Mouse (Mus musculus) retina, adult 2 months (tissue): ENCODE data around the gene Nudt21.

Source experiments
- DNase-seq: peaks from one replicate; pipeline ENCODE4 v3.0.0-alpha.2; 2012; ENCODE audit warnings: low read depth, low spot score

Gene Nudt21

DNA sequence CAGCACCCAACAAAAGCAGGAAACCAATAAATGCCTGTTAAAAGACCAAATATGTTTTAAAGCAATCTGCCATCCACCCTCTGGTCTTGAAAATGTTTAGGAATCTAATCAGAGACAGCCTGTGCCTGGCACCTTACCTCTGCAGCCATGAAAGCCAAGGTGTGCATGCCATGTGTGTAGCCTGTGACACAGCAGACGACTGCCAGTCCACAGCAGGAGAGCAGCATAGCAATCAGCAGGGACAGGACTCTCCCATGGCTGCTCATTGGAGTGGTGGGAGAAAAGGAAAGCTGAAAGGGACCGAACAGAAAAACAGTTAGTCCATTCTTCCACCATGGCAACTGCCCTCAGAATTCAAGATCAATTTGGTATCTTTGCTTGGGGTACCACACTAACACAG lies 37.9 kb downstream of the Nudt21 start:
- DNase-seq, result no peak

DNA sequence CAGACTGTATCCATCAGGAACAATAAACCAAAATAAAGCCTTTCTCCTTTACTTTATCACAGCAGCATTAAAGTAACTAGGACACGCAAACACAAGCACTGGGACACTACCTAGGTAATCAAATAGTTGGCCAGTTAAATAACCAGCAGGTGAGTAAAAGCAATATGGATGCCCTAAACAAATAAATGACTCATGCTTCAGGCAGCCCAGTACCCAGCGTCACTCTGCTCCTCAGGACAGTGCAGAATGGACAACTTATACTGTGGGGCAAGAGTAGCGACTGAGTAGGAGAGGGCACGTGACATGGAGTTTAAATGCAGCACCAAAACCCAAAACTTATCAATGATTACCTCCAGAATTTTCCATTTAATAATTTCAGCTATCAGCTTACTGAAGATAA lies 47.1 kb downstream of the Nudt21 start:
- no peak for DNase-seq

DNA sequence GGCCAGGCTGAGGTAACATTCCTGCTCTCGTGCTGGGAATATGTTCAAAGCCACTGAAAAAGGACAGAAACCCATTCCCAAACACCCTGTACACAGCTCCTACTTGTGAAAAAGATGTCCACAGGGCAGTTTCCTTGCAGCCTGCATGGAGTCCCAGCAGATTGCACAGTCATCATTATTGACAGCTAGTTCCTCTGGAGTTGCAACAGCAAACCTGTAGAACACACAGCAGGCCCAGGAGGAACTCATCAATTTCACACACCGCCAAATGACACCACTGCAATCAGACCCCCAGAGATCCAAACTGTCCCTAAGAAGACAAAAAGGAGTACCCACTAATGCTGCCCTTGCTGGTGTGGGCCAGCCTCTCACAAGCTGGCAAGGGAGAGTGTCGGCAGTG lies 52.1 kb downstream of the Nudt21 start:
- DNase-seq, result no peak

DNA sequence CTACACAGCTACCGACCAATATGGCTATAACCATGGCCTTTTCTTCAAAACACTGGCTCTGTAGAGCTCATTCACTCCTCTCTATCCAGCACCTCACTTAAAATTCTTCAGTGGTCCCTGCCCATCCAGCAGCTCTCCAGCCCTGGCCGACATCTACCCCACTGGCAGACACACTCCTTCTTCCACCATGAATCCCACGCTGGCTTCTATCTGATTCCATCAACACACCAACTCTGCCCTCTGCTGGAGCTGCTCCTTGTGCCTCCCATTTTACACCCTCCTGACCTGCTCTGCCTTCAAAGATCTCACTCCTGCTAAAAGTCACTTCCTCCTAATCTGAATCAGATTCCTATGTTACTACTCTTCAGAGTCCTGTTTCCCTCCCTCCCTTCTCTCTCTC lies 53.0 kb downstream of the Nudt21 start:
- no peak for DNase-seq

DNA sequence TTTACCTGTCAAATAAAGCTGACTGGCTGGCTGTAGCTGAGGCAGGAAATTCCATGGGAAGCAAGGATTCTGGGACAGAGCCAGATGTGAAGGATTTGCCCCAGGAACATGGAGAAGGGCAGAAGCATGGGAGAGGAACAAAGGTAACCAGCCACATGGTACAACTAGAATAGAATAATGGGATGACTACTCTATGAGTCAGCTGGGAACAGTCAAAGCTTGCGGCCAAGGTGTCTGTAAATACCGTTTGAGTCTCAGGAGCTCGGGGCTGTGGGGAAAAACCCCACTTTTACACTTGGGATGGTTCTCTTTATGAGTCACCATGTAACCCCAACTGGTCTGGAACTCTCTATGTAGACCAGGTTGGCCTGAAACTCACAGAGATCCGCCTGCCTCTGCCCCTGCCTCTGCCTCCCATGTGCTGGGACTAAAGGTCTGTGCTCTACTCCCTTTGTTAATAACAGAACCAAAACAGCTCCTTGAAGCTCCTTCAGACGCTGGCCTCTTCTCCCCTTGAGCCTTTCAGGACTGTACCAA lies 55.1 kb downstream of the Nudt21 start:
- no peak for DNase-seq

DNA sequence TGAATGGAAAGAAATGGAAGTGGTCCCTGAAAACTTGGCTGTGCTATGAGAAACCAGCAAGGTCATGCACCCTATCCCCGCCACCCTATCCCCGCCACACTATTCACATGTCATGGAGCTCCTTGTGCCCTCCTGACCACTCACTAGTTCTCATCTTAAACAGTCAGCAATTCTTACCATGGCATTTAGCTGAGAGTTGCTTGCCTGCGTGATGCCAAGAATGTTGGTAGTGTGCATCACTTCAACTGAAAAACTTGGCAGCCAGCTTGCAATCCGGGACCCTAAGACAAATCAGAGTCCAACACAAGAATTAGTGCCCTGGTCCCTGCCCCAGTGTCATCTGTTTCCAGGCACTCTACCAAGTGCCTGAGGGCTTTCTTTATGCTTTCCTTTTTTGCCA lies 56.7 kb downstream of the Nudt21 start:
- no peak for DNase-seq

DNA sequence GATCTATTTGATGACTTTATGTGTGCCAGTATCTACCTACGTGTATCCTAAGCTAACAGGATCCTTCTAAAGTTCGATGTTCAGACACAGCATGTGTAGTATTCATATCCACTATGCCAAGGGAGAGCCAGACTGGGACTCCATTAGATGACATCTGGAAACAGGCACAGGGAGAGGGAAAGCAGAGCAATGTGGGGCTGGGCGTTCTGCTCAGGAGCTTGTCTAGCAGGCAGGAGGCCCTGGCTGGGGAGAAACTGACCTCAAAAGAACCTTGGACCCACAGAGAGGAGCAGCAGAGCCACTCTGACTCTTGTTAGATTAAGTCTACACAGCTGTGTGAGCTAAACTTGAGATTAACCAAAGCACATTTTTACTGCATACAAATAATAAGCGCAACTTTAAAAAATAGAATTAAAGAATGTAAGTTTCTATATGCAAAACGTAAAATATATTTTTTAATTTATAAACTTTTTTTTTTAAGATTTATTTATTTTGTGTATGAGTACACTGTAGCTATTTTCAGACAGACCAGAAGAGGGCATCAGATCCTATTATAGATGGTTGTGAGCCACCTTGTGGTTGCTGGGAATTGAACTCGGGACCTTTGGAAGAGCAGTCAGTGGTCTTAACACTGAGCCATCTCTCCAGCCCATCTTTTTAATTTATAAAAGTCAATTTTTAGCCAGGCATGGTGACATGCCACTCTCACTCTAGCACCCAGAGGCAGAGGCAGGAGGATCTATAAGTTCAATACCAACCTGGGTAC lies 60.2 kb downstream of the Nudt21 start:
- no peak for DNase-seq

DNA sequence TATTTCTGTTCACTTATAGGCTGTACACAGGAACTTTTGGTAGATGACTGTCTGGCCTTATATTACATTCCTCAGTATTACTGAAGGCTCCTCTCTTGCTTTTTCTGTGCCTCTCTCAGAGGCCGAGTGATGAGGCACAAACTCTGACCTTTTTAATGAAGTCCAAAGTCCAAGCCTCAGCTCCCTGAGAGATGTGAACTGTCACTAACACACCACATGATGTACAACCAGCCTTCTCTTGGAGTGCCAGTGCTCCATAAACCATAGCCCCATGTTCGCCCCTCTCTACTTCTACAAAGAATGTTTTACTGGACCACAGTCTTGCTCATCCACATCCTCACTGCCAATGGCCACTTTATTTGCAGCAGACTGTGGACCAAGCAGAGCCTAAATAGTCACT lies 61.5 kb downstream of the Nudt21 start:
- no peak for DNase-seq

DNA sequence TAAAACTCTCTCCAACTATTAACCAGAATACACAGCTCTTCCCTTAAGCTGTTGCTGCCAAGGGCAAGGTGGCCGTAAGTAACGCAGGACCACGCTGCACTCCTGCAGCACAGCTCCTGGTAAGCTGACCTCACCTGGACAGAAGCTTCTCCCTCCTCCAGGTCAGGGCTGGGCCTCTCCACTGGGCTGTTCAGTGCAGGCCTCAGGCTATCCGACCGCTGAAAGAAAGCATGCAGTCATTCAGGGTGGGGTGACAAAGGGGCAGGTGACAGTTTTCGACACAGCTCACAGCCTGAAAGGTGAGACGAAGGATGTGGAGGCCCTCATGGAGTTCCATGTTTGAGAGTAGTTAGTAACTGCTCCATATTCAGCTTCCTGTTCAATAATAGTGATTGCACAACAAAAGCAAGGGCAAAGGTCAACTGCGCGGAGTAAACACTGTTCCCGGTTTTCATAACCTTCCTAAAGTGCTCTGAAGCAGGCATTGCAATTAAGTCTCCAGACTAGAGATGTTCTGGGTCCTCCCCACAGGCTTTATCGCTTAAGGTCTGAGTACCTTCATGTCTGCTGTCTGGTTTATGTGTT lies 62.1 kb downstream of the Nudt21 start:
- DNase-seq, result no peak

DNA sequence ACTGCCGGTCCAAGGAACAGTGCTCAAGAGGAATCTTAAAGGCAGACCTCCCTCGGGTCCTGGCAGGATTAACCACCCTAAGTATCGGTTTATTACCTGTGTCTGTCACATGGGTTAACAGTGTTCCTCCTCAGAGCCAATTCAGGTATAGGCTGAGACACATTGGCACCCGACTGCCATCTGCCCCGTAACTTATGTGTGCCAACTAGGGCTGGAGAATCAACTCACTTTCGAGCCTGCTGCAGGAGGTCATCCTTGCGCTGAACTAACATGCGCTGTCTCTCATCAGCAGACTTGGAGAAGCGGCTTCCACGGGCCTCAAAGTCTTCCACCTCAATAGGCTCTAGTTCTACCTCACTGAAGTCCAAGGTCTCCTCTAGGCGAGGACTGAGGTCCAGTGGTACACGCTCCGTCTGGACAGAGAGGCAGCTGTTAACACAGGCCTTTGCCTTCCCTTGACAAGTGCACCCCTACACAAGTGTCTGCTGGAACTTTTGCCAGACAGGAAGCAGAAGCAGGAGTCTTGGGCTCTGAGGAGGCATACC lies 62.9 kb downstream of the Nudt21 start:
- no peak for DNase-seq

DNA sequence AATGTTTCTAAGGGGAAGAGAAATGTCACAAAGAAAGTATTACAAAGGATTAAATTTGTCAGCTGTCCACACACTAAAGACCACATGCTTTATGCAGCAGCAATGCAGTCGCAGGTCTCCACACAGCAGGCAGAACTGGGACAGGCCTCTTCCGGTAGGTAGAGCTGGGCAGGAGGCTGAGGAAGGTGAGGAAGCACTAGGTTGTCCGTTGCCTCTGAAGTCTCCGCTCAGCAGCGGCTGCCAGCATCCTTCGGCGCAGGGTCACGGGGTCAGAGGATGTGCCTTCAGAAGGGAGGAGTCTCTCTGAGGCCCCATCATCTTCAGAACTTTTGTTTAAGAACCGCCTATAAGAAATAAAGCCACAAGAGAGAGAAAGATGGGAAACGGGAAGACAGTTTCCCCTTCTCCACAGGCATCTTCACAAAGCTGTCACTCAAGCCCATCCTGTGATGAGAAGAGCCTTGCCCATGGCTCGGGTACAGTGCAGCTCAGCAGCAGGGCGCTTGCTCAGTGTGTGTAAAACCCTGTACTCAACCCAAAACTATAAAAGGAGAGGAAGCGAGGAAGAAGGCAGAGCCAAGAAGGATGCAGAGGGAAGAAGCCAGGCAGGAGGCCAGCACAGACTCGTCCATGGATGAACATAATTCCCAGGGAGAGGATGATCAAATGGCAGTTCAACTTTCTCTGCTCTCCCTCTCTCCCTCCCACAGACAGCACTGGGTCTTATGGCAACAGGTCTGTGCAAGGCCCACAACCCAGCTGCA lies 63.7 kb downstream of the Nudt21 start:
- no peak for DNase-seq

DNA sequence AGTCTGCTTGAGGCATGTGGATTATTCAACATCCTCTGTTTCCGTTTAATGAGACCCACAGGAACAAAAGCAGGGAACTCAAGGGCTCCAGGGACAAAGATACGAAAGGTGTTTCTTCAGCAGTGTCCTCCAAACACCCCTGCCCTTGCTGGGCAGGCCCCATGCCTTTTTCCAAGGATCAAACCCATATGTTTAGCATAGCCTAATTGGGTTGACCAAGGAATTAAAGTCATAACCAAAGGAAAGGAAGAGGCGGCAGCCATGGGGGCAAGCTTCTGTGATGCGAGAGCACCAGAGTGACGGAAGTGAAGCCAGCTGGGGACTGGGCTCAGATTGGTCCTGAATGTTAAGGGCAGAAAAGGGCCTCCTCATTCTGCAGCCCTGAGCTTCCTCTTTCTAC lies 64.6 kb downstream of the Nudt21 start:
- no peak for DNase-seq

DNA sequence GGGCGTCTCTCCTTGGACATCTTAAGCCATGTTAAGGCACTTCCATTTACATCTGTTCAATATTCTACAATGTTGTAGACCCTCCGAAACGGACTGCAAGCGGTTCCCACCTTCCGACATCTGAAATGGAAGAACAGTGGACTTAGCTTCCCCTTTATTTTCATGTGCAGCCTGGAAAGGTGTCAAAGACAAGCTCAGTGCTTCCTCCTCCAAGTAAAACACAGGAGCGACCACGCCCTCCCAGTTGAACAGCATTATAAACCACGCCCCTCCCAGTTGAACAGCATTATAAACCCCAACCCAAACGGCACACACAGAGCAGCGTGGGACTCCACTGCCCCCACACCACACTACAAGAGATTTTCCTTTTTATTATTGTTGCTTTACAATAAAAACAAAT lies 65.4 kb downstream of the Nudt21 start:
- no peak for DNase-seq

DNA sequence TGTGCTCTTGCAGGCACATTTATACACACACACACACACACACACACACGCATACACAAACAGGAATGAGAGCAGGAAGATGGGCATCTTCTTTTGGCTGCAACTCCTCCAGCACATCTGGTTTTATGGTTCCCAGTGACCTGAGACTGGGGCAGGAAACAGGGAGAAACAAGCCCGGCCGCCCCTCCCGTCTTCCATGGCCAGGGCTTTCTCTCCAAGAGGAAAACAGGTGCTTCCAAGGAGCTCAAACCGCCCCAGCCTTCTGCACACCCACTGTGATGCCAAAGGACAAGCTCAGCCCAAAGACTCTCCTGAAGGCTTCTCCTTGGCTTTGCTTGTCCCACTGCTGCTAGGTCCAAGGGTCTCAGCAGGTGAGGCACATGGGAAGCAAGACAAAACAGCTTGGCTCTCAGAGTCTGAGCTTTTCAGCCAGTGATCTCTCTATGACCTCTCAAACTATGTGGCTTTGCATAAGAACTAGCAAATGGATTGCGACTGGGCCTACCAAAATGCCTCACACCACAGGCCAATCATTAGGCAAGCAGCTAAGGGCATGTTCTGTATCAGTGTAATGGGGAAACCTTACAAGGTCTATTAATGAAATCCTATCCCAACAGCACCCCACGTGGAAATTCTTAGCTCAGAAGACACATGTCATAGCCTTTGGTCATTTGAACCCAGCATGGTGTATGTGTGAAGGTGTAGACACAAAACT lies 67.0 kb downstream of the Nudt21 start:
- no peak for DNase-seq

DNA sequence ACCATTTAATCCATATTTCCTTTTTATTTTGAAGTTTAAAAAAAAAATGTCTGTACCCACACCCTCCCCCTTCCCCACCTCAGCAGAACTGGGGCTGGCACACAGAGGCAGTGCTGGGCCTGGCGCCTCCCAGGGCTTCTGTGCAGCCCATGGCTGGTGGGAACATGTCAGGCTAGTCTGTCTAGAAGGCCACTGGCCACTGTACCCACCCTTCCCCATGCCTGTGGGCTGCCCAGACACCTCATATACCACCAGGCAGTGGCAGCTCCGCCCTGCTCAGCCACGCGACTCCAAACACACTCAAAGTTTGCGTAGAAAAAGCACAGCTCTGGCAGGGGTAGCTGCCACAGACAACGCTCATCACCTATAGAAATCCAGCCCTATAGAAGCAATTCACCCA lies 68.5 kb downstream of the Nudt21 start:
- no peak for DNase-seq
